Mouse (Mus musculus) midbrain, postnatal 0 days (tissue): ENCODE data around the gene Mrps23. TPM values are rescaled to one million over a fixed set of nuclear protein-coding genes. Genes with fewer than 3 reads are reported as not detected.

Experiments
- ATAC-seq: fragments of 200-750 bp; cut with Nextera tagmentation; 2 replicates; pipeline ENCODE4 v1.8.0; 2017; ENCODE audit warnings: moderate number of reproducible peaks, mild to moderate bottlenecking, moderate TSS enrichment, moderate library complexity; ENCODE audit not compliant: low FRiP score
- DNase-seq: peaks from one replicate; pipeline ENCODE4 v3.0.0-alpha.2; 2015; ENCODE audit warnings: low spot score
- H3K27ac ChIP-seq: fragments of 300-500 bp; sonication (generic); 2 replicates; pipeline ENCODE4 v1.5.1; 2014; ENCODE audit warnings: low read depth, mild to moderate bottlenecking, low read length, mixed read lengths
- H3K27me3 ChIP-seq: fragments of 300-500 bp; sonication (generic); 2 replicates; pipeline ENCODE4 v1.6.1; 2014; ENCODE audit warnings: low read length, control low read depth, mixed read lengths; ENCODE audit not compliant: insufficient read depth
- H3K36me3 ChIP-seq: fragments of 300-500 bp; sonication (generic); 2 replicates; pipeline ENCODE4 v1.6.1; 2014; ENCODE audit warnings: low read length, control low read depth, mixed read lengths; ENCODE audit not compliant: insufficient read depth
- H3K4me1 ChIP-seq: fragments of 300-500 bp; sonication (generic); 2 replicates; pipeline ENCODE4 v1.6.1; 2014; ENCODE audit warnings: mild to moderate bottlenecking, control low read depth, antibody characterized with exemption, low read length, mixed read lengths; ENCODE audit not compliant: insufficient read depth
- H3K4me2 ChIP-seq: fragments of 300-500 bp; sonication (generic); 2 replicates; pipeline ENCODE4 v1.6.1; 2014; ENCODE audit warnings: low read depth, mild to moderate bottlenecking, low read length, mixed read lengths; ENCODE audit not compliant: poor library complexity, severe bottlenecking
- H3K4me3 ChIP-seq: fragments of 300-500 bp; sonication (generic); 2 replicates; pipeline ENCODE4 v1.5.1; 2014; ENCODE audit warnings: low read depth, mild to moderate bottlenecking, low read length, moderate library complexity
- H3K9ac ChIP-seq: fragments of 300-500 bp; sonication (generic); replicated peaks from 2 replicates; pipeline ENCODE4 v1.6.1; 2014; ENCODE audit warnings: mild to moderate bottlenecking, low read length, moderate library complexity, mixed read lengths; ENCODE audit not compliant: poor library complexity, severe bottlenecking
- H3K9me3 ChIP-seq: fragments of 300-500 bp; sonication (generic); 2 replicates; pipeline ENCODE4 v1.6.1; 2016; ENCODE audit warnings: low read length, control low read depth
- CTCF ChIP-seq: IDR thresholded peaks from 2 replicates; pipeline ENCODE4 v1.5.1; 2016; ENCODE audit warnings: antibody characterized with exemption, mild to moderate bottlenecking
- WGBS: fragments of 180-500 bp; shearing (Covaris S2); extraction: QIAGEN DNeasy Blood & Tissue Kit; methylation state at CpG from one replicate; pipeline ENCODE4 v1.1.7; 2014; 5-methylcytosine and 5-hydroxymethylcytosine counted together
- polyA plus RNA-seq: library from polyadenylated mRNA; unstranded; fragments of >200 nt; fragmentation: Nextera tagmentation; extraction: Ambion mirVana; gene quantifications from 2 replicates; pipeline ENCODE4 v1.2.1, GENCODE M21; 2015
- total RNA-seq: library from RNA; depleted of rRNA; stranded (reverse); fragments of >200 nt; gene quantifications from 2 replicates; pipeline ENCODE4 v1.2.3, GENCODE M21; 2014

Mrps23 gene
- total and polyA plus RNA-seq, 2 experiments from 2014 or later = 29.4 to 63.2 TPM

DNA sequence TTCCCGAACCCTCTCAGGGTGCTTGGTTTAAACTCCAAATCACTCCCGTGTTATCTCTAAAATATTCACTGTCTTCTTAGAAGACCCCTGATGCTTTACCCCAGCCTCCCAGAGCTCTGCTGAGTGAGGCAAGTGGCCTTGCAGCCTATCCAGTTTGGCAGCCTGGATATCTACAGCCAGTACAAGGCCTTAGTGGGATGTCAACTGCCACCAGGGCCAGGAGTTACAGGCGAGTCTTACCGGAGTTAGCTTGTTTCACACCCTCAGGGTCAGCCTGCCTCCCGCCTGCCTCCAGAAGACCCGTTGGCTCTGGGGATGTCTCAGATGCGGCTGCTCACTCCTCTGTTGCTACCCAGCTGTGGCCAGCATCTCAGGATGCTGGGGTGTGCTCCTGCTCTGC lies 14.4 kb downstream of the Mrps23 start:
- TF ChIP-seq CTCF = no peak
- no peaks in the 10 kb centered on the region for H3K9me3 ChIP-seq
- no peak overlapping the region for H3K9ac ChIP-seq
- no peak overlapping the region for H3K4me2 ChIP-seq
- DNase-seq (no peak), ATAC-seq (no peak)
- H3K36me3 ChIP-seq = no peaks in the 10 kb centered on the region
- H3K27ac ChIP-seq = no peak overlapping the region
- WGBS = 78% methylated on average over 7 of the region's 7 CpGs
- H3K4me1 ChIP-seq = no peaks in the 10 kb centered on the region
- H3K4me3 ChIP-seq = no peak overlapping the region
- no peaks in the 10 kb centered on the region for H3K27me3 ChIP-seq

DNA sequence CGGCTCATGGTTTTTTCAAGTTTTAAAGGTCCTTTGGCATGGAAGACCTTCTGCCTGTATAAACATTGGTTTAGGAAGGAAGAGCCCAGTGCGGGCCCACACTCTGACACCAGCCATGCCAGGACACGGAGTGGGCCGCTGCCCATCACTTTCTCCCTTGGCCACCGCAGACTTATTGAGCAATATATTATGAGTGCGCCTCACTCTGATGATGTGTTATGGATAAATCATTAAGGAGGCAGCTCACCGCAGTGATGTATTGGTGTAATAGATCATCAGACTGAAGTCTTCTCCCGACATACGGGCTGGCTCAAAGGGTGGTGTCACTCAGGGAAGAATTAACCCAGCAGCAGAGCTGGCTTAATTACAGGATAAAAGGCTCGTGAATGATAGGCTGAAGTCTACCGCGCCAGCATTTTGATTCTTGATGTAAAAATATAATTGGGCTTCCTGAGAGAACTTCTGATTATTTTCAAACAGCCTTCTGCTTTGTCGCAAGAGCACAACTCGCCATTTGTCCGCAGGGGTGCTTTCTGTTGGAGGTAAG lies 17.8 kb downstream of the Mrps23 start:
- Histone ChIP-seq H3K4me3 (no peak overlapping the region), H3K4me1 (no peaks in the 10 kb centered on the region), H3K9ac (no peak overlapping the region), H3K27me3 (no peaks in the 10 kb centered on the region), H3K4me2 (no peak overlapping the region), H3K27ac (no peak overlapping the region), H3K36me3 (no peaks in the 10 kb centered on the region), H3K9me3 (no peaks in the 10 kb centered on the region)
- no peak for TF ChIP-seq CTCF
- DNase-seq (no peak), ATAC-seq (no peak)
- WGBS = 85% methylated on average over 15 of the region's 15 CpGs

DNA sequence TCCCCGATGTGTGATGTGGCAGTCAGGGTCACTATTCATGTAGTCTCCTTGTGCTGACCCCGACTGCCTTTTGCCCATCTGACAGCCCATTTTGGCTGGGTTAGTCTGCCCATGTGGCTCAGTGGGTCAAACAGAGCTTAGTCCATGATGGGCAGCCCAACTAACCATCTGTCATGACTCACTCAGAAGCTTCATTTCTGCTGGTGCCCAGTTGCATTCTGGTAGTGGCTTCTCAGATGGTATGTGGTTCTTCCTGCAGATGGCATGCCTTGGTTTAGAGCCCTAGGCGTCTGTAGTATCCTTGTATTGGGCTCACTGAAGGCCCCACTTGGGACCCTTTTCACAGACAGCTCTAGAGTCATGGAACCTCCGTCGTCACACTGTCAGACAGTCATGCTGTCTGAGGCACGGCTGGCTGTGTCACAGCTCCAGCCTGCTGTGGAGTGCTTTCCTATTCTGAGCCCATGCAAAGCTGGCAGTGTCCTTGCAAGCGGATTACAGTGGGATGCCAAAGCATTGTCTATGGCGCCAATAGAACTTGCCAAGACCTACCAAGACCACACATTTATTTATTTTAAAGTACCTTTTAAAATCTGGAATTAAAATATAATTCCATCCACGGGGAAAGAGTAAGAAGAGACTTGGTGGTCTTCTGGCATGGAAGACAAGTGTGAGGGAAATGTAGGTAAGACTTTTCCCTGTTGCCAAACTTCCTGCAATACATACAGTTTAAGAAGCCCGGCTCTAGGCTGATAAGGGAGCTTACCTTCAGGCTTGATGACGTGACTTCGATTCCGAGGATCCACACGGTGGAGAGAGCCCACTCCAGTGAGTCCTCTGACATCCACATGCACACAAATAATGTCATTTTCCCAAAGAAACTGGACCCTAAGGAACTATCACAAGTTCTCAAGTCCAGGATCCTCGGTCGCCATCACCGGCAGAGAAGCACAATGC lies 23.1 kb downstream of the Mrps23 start:
- ATAC-seq (no peak), DNase-seq (no peak)
- no peaks in the 10 kb centered on the region for H3K36me3 ChIP-seq
- no peaks in the 10 kb centered on the region for H3K4me1 ChIP-seq
- TF ChIP-seq CTCF = no peak
- 86% methylated on average over 17 of the region's 17 CpGs for WGBS
- H3K4me2 ChIP-seq = no peak overlapping the region
- no peaks in the 10 kb centered on the region for H3K27me3 ChIP-seq
- H3K9me3 ChIP-seq = no peaks in the 10 kb centered on the region
- no peak overlapping the region for H3K27ac ChIP-seq
- H3K4me3 ChIP-seq = no peak overlapping the region
- no peak overlapping the region for H3K9ac ChIP-seq

DNA sequence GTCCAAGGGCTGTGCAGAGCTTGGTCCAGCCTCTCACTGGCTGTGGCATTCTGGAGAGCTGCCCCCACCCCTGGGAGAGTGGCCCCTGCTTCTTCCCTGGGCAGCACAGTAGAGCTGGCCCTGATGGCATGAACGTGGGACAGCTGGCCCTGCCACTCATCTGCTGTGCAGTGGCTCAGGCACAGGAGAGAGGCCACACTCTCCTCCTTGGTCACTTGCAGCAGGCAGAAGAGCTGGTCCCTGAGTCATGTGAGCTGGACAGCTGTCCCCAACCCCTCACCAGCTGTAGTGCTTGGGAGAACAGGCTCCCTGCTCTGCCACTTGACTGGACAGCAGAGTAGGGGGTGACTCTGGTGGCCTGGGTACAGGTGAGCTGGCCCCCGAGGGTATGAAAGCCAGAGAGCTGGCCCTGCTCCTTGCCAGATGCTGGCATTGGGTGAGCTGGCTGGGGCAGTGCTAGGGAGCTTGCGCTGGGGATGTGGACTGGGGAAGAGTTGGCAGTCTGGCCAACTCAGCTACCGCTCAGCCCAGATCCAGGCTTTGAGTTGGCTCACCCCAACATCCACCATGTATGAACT lies 27.1 kb downstream of the Mrps23 start:
- H3K9me3 ChIP-seq = no peaks in the 10 kb centered on the region
- H3K36me3 ChIP-seq = no peaks in the 10 kb centered on the region
- no peak overlapping the region for H3K9ac ChIP-seq
- ATAC-seq = no peak
- H3K27me3 ChIP-seq = no peaks in the 10 kb centered on the region
- no peak overlapping the region for H3K27ac ChIP-seq
- DNase-seq = no peak
- 0 out of 2 replicates have a peak, but pooled peaks cover 4% of the 10 kb centered on the region for H3K4me1 ChIP-seq
- H3K4me2 ChIP-seq = no peak overlapping the region
- 81% methylated on average over 4 of the region's 4 CpGs for WGBS
- H3K4me3 ChIP-seq = no peak overlapping the region
- TF ChIP-seq CTCF = no peak

DNA sequence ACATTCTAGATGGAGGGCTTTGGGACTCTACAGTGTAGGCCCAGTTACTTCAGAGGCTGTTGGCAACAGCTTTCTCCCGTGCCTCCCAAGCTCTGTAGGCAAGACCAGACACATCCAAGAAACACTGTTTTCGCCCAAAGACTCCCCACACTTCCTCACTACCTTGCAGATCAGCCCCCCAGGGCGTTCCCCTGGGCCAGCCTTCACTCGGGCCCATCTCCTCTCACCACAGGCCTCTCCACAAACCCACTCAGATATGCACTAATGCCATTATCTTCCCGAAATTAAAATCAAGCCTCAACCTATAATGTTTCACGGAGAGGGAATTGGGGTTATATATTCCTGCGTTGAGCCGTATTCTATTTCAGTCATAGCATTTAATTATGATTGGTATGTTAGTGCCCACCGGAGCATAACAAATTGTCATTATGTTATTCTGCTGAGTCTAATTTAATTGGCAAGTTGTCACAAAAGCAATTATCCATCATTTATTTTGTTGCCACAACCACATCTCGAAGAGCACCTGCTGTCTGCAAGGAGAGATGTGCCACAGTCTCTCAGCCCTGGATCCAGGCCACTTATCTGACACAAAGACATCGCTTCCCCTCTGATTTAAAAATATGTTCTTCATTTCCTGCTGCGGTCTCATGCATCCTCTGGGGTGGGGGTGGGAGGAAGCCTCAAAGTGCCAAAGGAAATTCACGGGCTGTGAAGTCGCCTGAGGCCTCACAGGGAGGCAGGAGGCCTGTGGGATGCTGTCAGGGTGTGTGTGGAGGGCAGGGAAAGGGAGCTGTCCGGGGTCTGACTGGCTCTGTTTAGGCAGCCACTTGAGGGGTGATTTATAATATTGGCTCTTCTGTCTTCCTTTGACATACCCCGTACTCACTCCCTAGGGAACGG lies 29.6 kb downstream of the Mrps23 start:
- TF ChIP-seq CTCF = no peak
- H3K27me3 ChIP-seq = no peaks in the 10 kb centered on the region
- no peak overlapping the region for H3K4me3 ChIP-seq
- H3K36me3 ChIP-seq = no peaks in the 10 kb centered on the region
- no peak overlapping the region for H3K9ac ChIP-seq
- ATAC-seq (no peak), DNase-seq (peak; percentile 76)
- 37% methylated on average over 17 of the region's 17 CpGs for WGBS
- H3K4me2 ChIP-seq = no peak overlapping the region
- no peaks in the 10 kb centered on the region for H3K9me3 ChIP-seq
- H3K27ac ChIP-seq = no peak overlapping the region
- H3K4me1 ChIP-seq = 0 out of 2 replicates have a peak, but pooled peaks cover 7% of the 10 kb centered on the region
